Mouse (Mus musculus): Measurements from ENCODE around the gene Creb3. TPM values are rescaled to one million over a fixed set of nuclear protein-coding genes. Genes with fewer than 3 reads are reported as not detected.
"Not testable (repeated sequence)": the region's sequence is repeated elsewhere in the genome, so short reads cannot be mapped to it uniquely, and the experiment has no call there.

Creb3 gene
- polyA plus RNA-seq, 1 experiment from 2014 or later, result 62.7 TPM

DNA sequence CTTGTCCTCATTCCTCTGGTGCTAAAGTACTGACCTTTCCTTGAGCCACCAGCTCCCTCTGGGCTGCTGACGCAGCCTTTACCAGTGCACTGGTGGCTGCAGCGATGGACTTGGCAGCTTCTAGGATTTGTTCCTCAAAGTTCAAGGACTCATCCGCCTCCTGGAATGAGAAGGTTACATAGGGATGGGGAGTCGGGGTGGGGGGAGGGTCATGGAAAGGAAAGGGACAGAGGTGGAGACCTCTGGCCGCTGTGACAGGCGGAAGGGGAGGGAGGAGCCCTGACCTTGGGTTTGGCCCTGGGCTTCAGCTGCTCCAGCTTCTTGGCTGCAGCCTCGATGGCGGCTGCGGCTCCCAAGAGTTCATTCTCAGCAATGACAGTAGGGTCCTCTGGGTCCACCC is 28.9 kb upstream of the Creb3 start:
- Histone ChIP-seq H3K27ac (no peak overlapping the region), H3K9ac (no peak overlapping the region), H3K4me2 (no peak overlapping the region), H3K4me1 (no peaks in the 10 kb centered on the region), H3K9me3 (no peaks in the 10 kb centered on the region), H3K27me3 (no peaks in the 10 kb centered on the region), H3K36me3 (peaks cover 75% of the 10 kb centered on the region), H3K4me3 (no peak overlapping the region)
- no peak for ATAC-seq (ENCODE audit: borderline replicate concordance, extremely low read depth, low FRiP score, low TSS enrichment)
- 78% methylated on average over 9 of the region's 9 CpGs for WGBS

DNA sequence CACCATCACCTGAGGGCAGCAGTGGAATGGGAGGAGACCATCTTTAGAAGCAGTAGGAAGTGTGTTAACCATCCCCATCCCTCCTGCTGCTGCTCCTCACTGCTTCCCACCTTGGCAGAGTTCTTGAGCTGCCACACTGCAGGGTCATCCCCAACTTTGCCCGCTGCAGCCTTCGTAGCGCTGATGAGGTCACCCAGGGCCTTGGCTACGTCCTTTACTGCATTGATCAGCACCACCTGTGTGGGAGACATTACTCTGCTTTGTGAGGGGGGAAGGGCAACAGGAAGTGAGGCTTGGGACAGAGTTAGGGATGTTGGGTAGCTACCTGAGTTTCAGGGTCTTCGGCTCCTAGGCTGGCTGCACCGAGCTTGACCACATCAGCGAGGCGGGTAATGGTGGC is 26.5 kb upstream of the Creb3 start:
- Histone ChIP-seq H3K4me1 (no peaks in the 10 kb centered on the region), H3K27me3 (no peaks in the 10 kb centered on the region), H3K36me3 (peaks cover 99% of the 10 kb centered on the region), H3K9me3 (no peaks in the 10 kb centered on the region), H3K4me2 (no peak overlapping the region), H3K9ac (no peak overlapping the region), H3K4me3 (no peak overlapping the region), H3K27ac (no peak overlapping the region)
- 95% methylated on average over 8 of the region's 8 CpGs for WGBS
- ATAC-seq (ENCODE audit: borderline replicate concordance, extremely low read depth, low FRiP score, low TSS enrichment), result no peak

DNA sequence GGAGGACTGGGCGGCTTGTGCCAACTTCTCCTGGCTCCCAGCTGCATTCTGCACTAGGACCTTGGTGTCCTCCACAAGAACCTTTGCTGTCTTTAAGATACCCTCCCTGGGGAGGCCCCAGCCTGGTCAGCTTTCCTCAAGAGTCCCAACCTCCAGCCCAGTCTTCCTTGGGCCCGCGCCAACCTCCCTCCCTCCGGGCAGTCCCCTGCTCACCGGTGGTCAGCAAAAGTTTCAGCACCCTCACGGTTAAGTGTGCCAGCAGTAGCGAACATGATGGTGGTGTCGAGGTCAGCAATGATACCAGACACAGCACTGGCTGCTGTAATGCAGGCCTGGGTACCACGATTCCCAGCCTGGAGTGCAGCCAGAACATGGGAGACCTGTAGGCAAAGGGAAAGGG is 26.1 kb upstream of the Creb3 start:
- Histone ChIP-seq H3K4me2 (no peak overlapping the region), H3K9ac (no peak overlapping the region), H3K36me3 (peaks cover 98% of the 10 kb centered on the region), H3K27me3 (no peaks in the 10 kb centered on the region), H3K4me3 (no peak overlapping the region), H3K4me1 (no peaks in the 10 kb centered on the region), H3K9me3 (no peaks in the 10 kb centered on the region), H3K27ac (no peak overlapping the region)
- ATAC-seq (ENCODE audit: borderline replicate concordance, extremely low read depth, low FRiP score, low TSS enrichment), result no peak
- WGBS, result 89% methylated on average over 9 of the region's 9 CpGs

- Histone ChIP-seq H3K27ac (no peak overlapping the region), H3K9ac (no peak overlapping the region), H3K4me3 (no peak overlapping the region), H3K27me3 (no peaks in the 10 kb centered on the region), H3K36me3 (peaks cover 98% of the 10 kb centered on the region), H3K4me1 (no peaks in the 10 kb centered on the region), H3K9me3 (no peaks in the 10 kb centered on the region), H3K4me2 (no peak overlapping the region)
- no peak for ATAC-seq (ENCODE audit: borderline replicate concordance, extremely low read depth, low FRiP score, low TSS enrichment)
- WGBS, result 84% methylated on average over 3 of the region's 3 CpGs
Measured at GRCm38 (mm10) chr4:43542044-43542443, 20.1 kb upstream of the Creb3 start.

- Histone ChIP-seq H3K27ac (no peak overlapping the region), H3K4me2 (no peak overlapping the region), H3K4me3 (no peak overlapping the region), H3K36me3 (peaks cover 100% of the 10 kb centered on the region), H3K9me3 (no peaks in the 10 kb centered on the region), H3K4me1 (no peaks in the 10 kb centered on the region), H3K9ac (no peak overlapping the region), H3K27me3 (no peaks in the 10 kb centered on the region)
- WGBS, result 93% methylated on average over 12 of the region's 12 CpGs
- ATAC-seq (ENCODE audit: borderline replicate concordance, extremely low read depth, low FRiP score, low TSS enrichment), result no peak
Measured at GRCm38 (mm10) chr4:43546375-43547047, 15.6 kb upstream of the Creb3 start.

DNA sequence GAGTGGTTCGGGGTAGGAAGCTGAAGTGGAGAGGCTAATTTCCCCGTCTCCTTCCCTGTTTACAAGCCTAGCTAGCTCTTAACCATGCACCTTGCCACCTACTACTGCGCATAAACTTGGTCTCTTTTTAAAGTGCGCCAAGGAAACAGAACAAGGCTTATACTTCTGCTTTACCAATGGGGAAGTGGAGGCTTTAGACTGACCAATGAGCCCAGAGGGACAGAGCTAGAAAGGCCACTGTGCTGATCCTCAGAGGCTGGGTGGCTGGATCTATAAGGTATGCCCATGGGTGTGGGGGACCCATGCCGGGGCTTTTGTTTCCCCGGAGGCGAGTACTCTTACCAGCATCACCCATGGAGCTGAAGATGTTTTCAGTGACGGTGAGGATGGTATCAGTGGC is 15.0 kb upstream of the Creb3 start:
- Histone ChIP-seq H3K27me3 (no peaks in the 10 kb centered on the region), H3K36me3 (peaks cover 99% of the 10 kb centered on the region), H3K9ac (no peak overlapping the region), H3K27ac (no peak overlapping the region), H3K4me1 (no peaks in the 10 kb centered on the region), H3K4me3 (no peak overlapping the region), H3K4me2 (no peak overlapping the region), H3K9me3 (0 out of 2 replicates have a peak, but pooled peaks cover 1% of the 10 kb centered on the region)
- ATAC-seq (ENCODE audit: borderline replicate concordance, extremely low read depth, low FRiP score, low TSS enrichment), result no peak
- 88% methylated on average over 8 of the region's 8 CpGs for WGBS

DNA sequence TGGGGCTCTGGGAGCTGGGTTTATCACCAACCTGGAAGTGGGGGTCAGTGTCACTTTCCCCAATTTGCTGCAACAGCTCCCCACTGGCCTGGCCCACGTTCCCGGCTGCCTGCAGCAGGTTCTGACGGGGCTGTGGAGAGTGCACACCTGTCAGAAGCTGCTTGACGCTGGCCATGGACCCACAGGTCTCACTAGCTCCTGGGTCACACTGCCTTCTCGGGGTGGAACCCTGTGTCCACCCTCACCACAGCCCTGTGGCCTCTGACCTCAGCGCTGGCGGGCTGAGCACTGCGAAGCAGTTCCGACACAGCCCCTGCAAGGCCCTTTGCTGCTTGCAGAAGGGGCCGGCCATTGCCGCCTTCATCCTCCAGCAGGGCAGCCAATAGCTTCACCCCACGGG is 13.1 kb upstream of the Creb3 start:
- 93% methylated on average over 12 of the region's 12 CpGs for WGBS
- H3K4me2 ChIP-seq, result no peak overlapping the region

DNA sequence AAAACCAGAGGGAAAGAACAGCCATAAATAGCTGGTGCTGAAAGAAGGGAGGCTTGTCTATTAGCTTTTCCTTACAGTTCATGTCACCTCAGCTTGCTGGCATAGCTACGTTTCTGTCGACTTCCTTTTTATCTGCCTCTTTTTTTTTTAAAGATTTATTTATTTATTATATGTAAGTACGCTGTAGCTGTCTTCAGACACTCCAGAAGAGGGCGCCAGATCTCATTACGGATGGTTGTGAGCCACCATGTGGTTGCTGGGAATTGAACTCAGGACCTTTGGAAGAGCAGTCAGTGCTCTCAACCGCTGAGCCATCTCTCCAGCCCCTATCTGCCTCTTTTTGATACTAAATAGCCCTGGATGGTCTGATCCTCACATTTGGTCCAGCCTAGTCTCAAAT is 10.3 kb upstream of the Creb3 start:
- not testable (repeated sequence) for H3K9me3 ChIP-seq; H3K4me3 ChIP-seq; H3K9ac ChIP-seq; H3K4me1 ChIP-seq; H3K27ac ChIP-seq; H3K27me3 ChIP-seq; ATAC-seq (ENCODE audit: borderline replicate concordance, extremely low read depth, low FRiP score, low TSS enrichment); H3K4me2 ChIP-seq
- 77% methylated on average over 6 of the region's 6 CpGs for WGBS
- H3K36me3 ChIP-seq, result peaks cover 99% of the 10 kb centered on the region

More for the DNA sequence above, 13.1 kb upstream of the Creb3 start:
- Histone ChIP-seq H3K4me3 (no peak overlapping the region), H3K27me3 (no peaks in the 10 kb centered on the region), H3K27ac (no peak overlapping the region), H3K9me3 (0 out of 2 replicates have a peak, but pooled peaks cover 4% of the 10 kb centered on the region), H3K4me1 (no peaks in the 10 kb centered on the region), H3K36me3 (peaks cover 99% of the 10 kb centered on the region), H3K9ac (no peak overlapping the region)
- ATAC-seq (ENCODE audit: borderline replicate concordance, extremely low read depth, low FRiP score, low TSS enrichment), result no peak

GRCm38 (mm10) chr4:43552437-43552836 is 9.7 kb upstream of the Creb3 start:
- Histone ChIP-seq H3K9ac (no peak overlapping the region), H3K4me3 (no peak overlapping the region), H3K4me2 (no peak overlapping the region), H3K27ac (no peak overlapping the region), H3K27me3 (no peaks in the 10 kb centered on the region), H3K9me3 (0 out of 2 replicates have a peak, but pooled peaks cover 4% of the 10 kb centered on the region), H3K36me3 (peaks cover 97% of the 10 kb centered on the region), H3K4me1 (peaks cover 7% of the 10 kb centered on the region)
- WGBS, result 97% methylated on average over 5 of the region's 5 CpGs
- no peak for ATAC-seq (ENCODE audit: borderline replicate concordance, extremely low read depth, low FRiP score, low TSS enrichment)

DNA sequence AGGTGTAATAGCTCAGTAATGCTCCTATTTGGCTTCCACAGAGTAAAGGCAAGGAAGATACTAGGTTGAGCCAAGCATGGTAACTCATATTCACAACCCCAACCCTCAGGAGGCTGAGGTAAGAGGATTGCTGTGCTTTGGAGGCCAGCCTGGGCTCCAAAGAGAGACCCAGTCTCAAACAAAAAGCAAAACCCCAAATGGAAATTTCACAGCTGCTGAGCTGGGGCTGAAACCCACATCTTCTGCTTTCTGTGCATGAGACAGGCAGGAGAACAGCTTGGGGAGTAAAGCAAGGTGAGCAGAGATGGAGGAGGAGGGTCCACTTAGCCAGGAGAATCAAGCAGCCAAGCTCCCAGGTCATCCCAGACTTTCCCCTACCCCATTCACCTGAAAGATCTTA is 8.2 kb upstream of the Creb3 start:
- H3K4me3 ChIP-seq, result no peak overlapping the region
- H3K27me3 ChIP-seq, result no peaks in the 10 kb centered on the region
- H3K36me3 ChIP-seq, result peaks cover 82% of the 10 kb centered on the region
- H3K9me3 ChIP-seq, result 0 out of 2 replicates have a peak, but pooled peaks cover 4% of the 10 kb centered on the region
- no peak overlapping the region for H3K27ac ChIP-seq
- peaks cover 22% of the 10 kb centered on the region for H3K4me1 ChIP-seq
- no peak overlapping the region for H3K4me2 ChIP-seq
- no peak overlapping the region for H3K9ac ChIP-seq
- ATAC-seq (ENCODE audit: borderline replicate concordance, extremely low read depth, low FRiP score, low TSS enrichment), result no peak

DNA sequence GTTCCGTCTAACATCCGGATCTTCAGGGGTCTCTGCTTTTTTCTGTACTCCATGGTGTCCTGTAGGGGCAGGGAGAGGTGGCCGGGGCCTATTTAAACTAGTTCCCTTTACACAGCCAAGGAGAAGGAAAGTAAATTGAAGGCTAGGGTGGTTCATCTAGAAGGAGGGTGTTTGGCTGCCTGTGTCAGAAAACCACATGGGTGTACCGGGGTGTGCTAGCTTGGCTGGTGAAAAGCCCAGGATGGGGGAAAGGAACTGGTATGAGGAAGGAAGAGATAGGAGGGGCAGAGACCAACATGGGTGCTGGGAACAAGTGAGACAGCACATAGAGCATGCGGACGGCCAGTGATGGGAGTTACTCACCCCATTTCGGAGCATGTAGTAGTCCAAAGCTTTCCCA is 6.2 kb upstream of the Creb3 start:
- Histone ChIP-seq H3K4me2 (no peak overlapping the region), H3K27ac (no peak overlapping the region), H3K9me3 (0 out of 2 replicates have a peak, but pooled peaks cover 4% of the 10 kb centered on the region), H3K4me3 (no peak overlapping the region), H3K36me3 (peaks cover 62% of the 10 kb centered on the region), H3K27me3 (no peaks in the 10 kb centered on the region), H3K9ac (no peak overlapping the region), H3K4me1 (peaks cover 42% of the 10 kb centered on the region)
- 92% methylated on average over 7 of the region's 7 CpGs for WGBS
- ATAC-seq (ENCODE audit: borderline replicate concordance, extremely low read depth, low FRiP score, low TSS enrichment), result no peak

GRCm38 (mm10) chr4:43558028-43558630 is 4.0 kb upstream of the Creb3 start:
- peak; percentile 64 for ATAC-seq (ENCODE audit: borderline replicate concordance, extremely low read depth, low FRiP score, low TSS enrichment)
- Histone ChIP-seq H3K36me3 (peaks cover 41% of the 10 kb centered on the region), H3K4me2 (peak overlapping the region; percentile 69), H3K4me3 (peak overlapping the region; percentile 62), H3K27me3 (no peaks in the 10 kb centered on the region), H3K9ac (peak overlapping the region; percentile 80), H3K27ac (peak overlapping the region; percentile 99), H3K4me1 (peaks cover 47% of the 10 kb centered on the region), H3K9me3 (no peaks in the 10 kb centered on the region)
- 2% methylated on average over 5 of the region's 5 CpGs for WGBS
